26 mouse cellular contexts compared by ENCODE assay signal in the genomic region with DNA sequence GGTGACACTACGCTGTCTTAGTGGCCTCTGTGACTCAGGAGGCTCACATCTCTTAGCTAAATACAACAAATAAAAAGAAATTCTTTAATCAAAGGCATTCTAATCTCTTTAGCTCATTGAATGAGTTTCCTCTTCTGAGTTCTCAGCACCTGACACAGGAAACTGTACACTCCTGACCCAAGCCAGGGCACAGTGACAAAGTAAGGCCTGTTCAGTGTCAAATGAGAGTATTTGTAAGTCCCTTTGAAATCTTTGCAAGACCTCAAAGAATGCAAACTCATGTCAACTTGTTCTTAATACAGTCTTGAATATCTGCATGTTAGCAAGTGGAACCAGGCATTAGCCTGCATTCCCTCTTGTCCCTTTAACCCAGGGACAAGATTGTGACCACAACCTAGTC. TPM values are rescaled to one million over a fixed set of nuclear protein-coding genes. Genes with fewer than 3 reads are reported as not detected.
DNase-seq lines count a peak whose midpoint lies in the region; ATAC-seq lines count a peak whose summit lies in the region.
"Had no signal": no experiment of that assay in that cellular context is flagged by ENCODE, and none has a peak within 500 bp of the region (broad histone marks: within the 10 kb centered on the region; RNA-seq: fewer than 3 reads in every experiment).

No protein-coding gene starts in this region.

- no peak overlapping the region for H3K4me2 ChIP-seq in embryonic facial prominence, embryonic 14.5 days (ENCODE audit: low read depth, low read length)
- H3K4me2 ChIP-seq in heart, embryonic 12.5 days: no peak overlapping the region
- H3K4me2 ChIP-seq: embryonic facial prominence, embryonic 12.5 days; embryonic facial prominence, embryonic 15.5 days; forebrain, embryonic 12.5 days had no signal

- H3K9ac ChIP-seq in embryonic facial prominence, embryonic 14.5 days (ENCODE audit: low read depth, low read length): no peak overlapping the region
- no peak overlapping the region for H3K9ac ChIP-seq in heart, embryonic 12.5 days
- H3K9ac ChIP-seq: embryonic facial prominence, embryonic 12.5 days; embryonic facial prominence, embryonic 15.5 days; forebrain, embryonic 12.5 days had no signal

- no peaks in the 10 kb centered on the region for H3K36me3 ChIP-seq in embryonic facial prominence, embryonic 14.5 days (ENCODE audit: control insufficient read depth, insufficient read depth, low read length)
- no peaks in the 10 kb centered on the region for H3K36me3 ChIP-seq in embryonic facial prominence, embryonic 10.5 days (replicated peaks)
- H3K36me3 ChIP-seq in heart, embryonic 12.5 days: no peaks in the 10 kb centered on the region
- H3K36me3 ChIP-seq: embryonic facial prominence, embryonic 12.5 days; embryonic facial prominence, embryonic 15.5 days; forebrain, embryonic 10.5 days; forebrain, embryonic 12.5 days; G1E had no signal

- H3K4me3 ChIP-seq in embryonic facial prominence, embryonic 14.5 days (ENCODE audit: low read depth, low read length): no peak overlapping the region
- H3K4me3 ChIP-seq in embryonic facial prominence, embryonic 10.5 days: no peak overlapping the region
- no peak overlapping the region for H3K4me3 ChIP-seq in heart, embryonic 12.5 days
- H3K4me3 ChIP-seq: embryonic facial prominence, embryonic 12.5 days; embryonic facial prominence, embryonic 15.5 days; erythroblast, embryonic 14.5 days; forebrain, embryonic 10.5 days; forebrain, embryonic 12.5 days had no signal

- no peak overlapping the region for H3K27ac ChIP-seq in embryonic facial prominence, embryonic 14.5 days (replicated peaks; ENCODE audit: low read depth, low read length)
- H3K27ac ChIP-seq in embryonic facial prominence, embryonic 10.5 days (replicated peaks): no peak overlapping the region
- no peak overlapping the region for H3K27ac ChIP-seq in heart, embryonic 12.5 days (ENCODE audit: poor library complexity, severe bottlenecking)
- H3K27ac ChIP-seq: embryonic facial prominence, embryonic 12.5 days; embryonic facial prominence, embryonic 15.5 days; forebrain, embryonic 10.5 days; forebrain, embryonic 12.5 days had no signal

- no peaks in the 10 kb centered on the region for H3K27me3 ChIP-seq in embryonic facial prominence, embryonic 14.5 days (replicated peaks; ENCODE audit: control insufficient read depth, insufficient read depth, low read length)
- no peaks in the 10 kb centered on the region for H3K27me3 ChIP-seq in embryonic facial prominence, embryonic 10.5 days (replicated peaks; ENCODE audit: low read depth, poor library complexity, severe bottlenecking)
- H3K27me3 ChIP-seq in heart, embryonic 12.5 days (replicated peaks): no peaks in the 10 kb centered on the region
- H3K27me3 ChIP-seq: CH12.LX; embryonic facial prominence, embryonic 12.5 days; embryonic facial prominence, embryonic 15.5 days had no signal

- WGBS in embryonic facial prominence, embryonic 14.5 days: 78% methylated on average over 1 of the region's 1 CpGs
- 55% methylated on average over 1 of the region's 1 CpGs for WGBS in embryonic facial prominence, embryonic 10.5 days
- WGBS in heart, embryonic 12.5 days: 43% methylated on average over 1 of the region's 1 CpGs

- no peak for DNase-seq in embryonic facial prominence, embryonic 14.5 days (ENCODE audit: low spot score)
- DNase-seq in embryonic facial prominence, embryonic 10.5 days (ENCODE audit: low spot score): no peak
- no peak for DNase-seq in heart, adult 18-20 months
- DNase-seq in Muller cell, postnatal 12 days (ENCODE audit: inconsistent ontology term): peak; percentile 58
- DNase-seq: adrenal gland, adult 2 months; adrenal gland, postnatal 10 days; adrenal gland, postnatal 25 days; B cell, adult 2 months; cerebellum, adult 11 months; cerebellum, adult 18-20 months; cerebellum, adult 8-10 months; cerebellum, adult 9-11 months; cerebellum, postnatal 14 days; cerebellum, postnatal 36 days; embryo, embryonic 11 days had no signal

- H3K9me3 ChIP-seq in embryonic facial prominence, embryonic 14.5 days (ENCODE audit: control insufficient read depth, low read length): no peaks in the 10 kb centered on the region
- no peaks in the 10 kb centered on the region for H3K9me3 ChIP-seq in embryonic facial prominence, embryonic 10.5 days
- no peaks in the 10 kb centered on the region for H3K9me3 ChIP-seq in heart, embryonic 12.5 days (replicated peaks)
- H3K9me3 ChIP-seq: embryonic facial prominence, embryonic 12.5 days; embryonic facial prominence, embryonic 15.5 days; forebrain, embryonic 10.5 days; forebrain, embryonic 12.5 days had no signal

- H3K4me1 ChIP-seq in embryonic facial prominence, embryonic 14.5 days (ENCODE audit: control insufficient read depth, insufficient read depth, low read length): no peaks in the 10 kb centered on the region
- peaks cover 18% of the 10 kb centered on the region for H3K4me1 ChIP-seq in embryonic facial prominence, embryonic 10.5 days
- 0 out of 2 replicates have a peak, but pooled peaks cover 6% of the 10 kb centered on the region for H3K4me1 ChIP-seq in heart, embryonic 12.5 days (replicated peaks)
- H3K4me1 ChIP-seq: embryonic facial prominence, embryonic 12.5 days; embryonic facial prominence, embryonic 15.5 days; forebrain, embryonic 12.5 days had no signal

- peak; percentile 71; the same call in 1 of the 2 replicates for ATAC-seq in embryonic facial prominence, embryonic 14.5 days (ENCODE audit: low read depth)
- ATAC-seq in heart, embryonic 12.5 days (ENCODE audit: insufficient number of reproducible peaks, low FRiP score): peak; percentile 25; the same call in 1 of the 2 replicates
- ATAC-seq: CD4-positive, CD25-positive, alpha-beta regulatory T cell, adult 4 months; forebrain, embryonic 14.5 days; forebrain, embryonic 16.5 days had no signal

RNA-seq across cellular contexts. Expression of a gene that starts 18.8 kb away (rescaled TPM):
- 52.6 and 57.0 TPM in 2 replicates for polyA plus RNA-seq in embryonic facial prominence, embryonic 14.5 days (2014; fragmentation: Nextera tagmentation; extraction: Ambion mirVana)
- polyA plus RNA-seq in embryonic facial prominence, embryonic 10.5 days (2016; fragmentation: Nextera tagmentation; extraction: Ambion mirVana): 48.4 and 50.7 TPM in 2 replicates
- 18.4 and 18.6 TPM in 2 replicates for polyA plus RNA-seq in heart, embryonic 12.5 days (2016; fragmentation: Nextera tagmentation; extraction: Ambion mirVana)
- total RNA-seq in heart, adult 18-20 months (2021): 1 to 10 TPM; 1.0 to 2.9 TPM
- total RNA-seq: G1E had no signal
- polyA plus RNA-seq: G1E had no signal
